Mouse (Mus musculus) olfactory bulb, adult 2 months (tissue): ENCODE results near the gene Slc18b1.

Experiments used
- CTCF ChIP-seq: fragments of 200-500 bp; IDR thresholded peaks from 2 replicates; pipeline ENCODE4 v1.5.1; 2012; ENCODE audit warnings: low read depth, mild to moderate bottlenecking, low read length, moderate library complexity; ENCODE audit not compliant: insufficient read depth
- POLR2A ChIP-seq: fragments of 200-500 bp; IDR thresholded peaks from 2 replicates; pipeline ENCODE4 v1.6.1; 2012; ENCODE audit warnings: mild to moderate bottlenecking, low read depth, low read length, moderate library complexity; ENCODE audit not compliant: insufficient read depth

GRCm38 (mm10) chr10:23797606-23798005, 820 bp downstream of the Slc18b1 start:
- TF ChIP-seq POLR2A (no peak), CTCF (no peak)
